Mouse (Mus musculus) adrenal gland, postnatal 25 days (tissue): Measurements from ENCODE around the gene 9130213A22Rik. TPM values are rescaled to one million over a fixed set of nuclear protein-coding genes. Genes with fewer than 3 reads are reported as not detected.

Experiments used
- DNase-seq: peaks from one replicate; pipeline ENCODE4 v3.0.0; 2021; ENCODE audit warnings: mixed read lengths
- total RNA-seq: library from RNA; stranded (reverse); gene quantifications from 2 replicates; pipeline ENCODE4 v1.2.3, GENCODE M21; 2021

Gene 9130213A22Rik
- total RNA-seq, 1 experiment from 2014 or later, result 1.6 TPM

DNA sequence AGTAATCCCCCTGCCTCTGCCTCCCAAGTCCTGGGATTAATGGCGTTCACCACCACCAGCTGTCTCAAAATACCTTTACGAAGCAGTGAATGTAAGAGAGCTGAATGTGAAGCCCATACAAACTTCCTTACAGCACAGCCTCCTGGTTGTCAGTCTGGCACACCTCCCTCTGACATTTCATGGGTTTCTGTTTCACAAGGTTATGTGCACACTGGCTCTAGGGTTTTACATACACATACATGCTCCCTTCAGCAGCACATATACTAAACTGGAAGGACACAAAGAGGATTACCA is 47.7 kb downstream of the 9130213A22Rik start:
- no peak for DNase-seq

GRCm38 (mm10) chr11:69073951-69074775 is 48.2 kb downstream of the 9130213A22Rik start:
- DNase-seq, result no peak

DNA sequence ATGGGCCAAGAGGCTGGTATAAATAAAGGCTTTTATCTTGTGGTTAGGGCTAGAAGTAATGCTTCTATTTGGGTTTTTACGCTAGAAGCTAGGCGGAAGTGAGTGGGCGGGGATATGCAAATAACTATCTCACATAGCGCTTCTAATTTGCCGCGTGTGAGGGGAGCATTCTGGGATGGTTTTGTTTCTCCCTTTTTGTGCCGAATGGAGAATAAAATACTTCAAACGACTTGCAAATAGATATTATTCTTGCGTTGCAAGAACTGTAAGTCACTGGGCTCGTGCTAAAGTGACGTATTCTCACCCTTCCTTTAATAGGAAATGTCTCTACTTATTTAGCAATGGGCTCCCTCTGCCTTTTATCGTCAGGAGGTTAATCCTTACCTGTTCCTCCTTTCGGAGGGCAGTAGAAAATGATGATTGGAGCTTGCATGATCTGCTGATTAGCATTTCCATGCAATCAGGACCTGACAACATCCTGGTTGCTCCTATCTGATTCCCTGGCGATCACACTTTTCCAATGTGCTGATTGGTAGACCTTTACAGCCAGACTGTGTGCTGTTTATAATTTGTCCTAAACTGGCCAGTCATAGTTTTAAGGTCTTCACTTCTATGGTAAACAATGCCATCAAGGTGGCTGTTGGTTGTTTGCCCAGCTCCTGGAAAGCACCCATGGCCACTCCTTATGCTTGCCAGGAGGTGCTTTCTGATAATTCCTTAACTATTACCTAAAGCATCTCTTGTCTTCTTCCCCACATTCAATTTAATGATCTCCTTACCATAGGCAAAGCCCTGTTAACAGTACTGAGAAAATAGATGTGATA is 49.1 kb downstream of the 9130213A22Rik start:
- peak; percentile 64 for DNase-seq

DNA sequence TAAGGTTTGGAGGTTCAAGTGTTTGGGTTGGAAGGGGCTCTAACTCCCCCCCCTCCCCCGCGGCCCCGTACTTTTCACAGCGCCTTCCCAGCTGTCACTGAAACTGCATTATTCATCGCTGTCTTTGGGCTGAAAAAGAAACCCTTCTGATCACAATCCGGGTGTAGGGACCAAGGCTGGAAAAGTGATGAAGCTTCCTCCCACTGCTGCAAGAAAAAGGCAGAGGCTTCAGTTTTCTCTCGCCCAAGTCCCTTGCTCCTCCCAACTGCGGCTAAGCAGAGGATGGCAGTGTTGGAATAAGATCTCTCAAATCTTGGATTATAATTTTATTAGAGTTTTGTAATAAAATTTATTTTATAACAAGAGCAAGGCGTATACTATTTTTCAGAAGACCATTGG is 49.7 kb downstream of the 9130213A22Rik start:
- no peak for DNase-seq

- DNase-seq, result no peak
Observed at GRCm38 (mm10) chr11:69072234-69072633, 50.2 kb downstream of the 9130213A22Rik start.

GRCm38 (mm10) chr11:69071262-69071661 is 51.1 kb downstream of the 9130213A22Rik start:
- no peak for DNase-seq

GRCm38 (mm10) chr11:69070590-69071222 is 51.7 kb downstream of the 9130213A22Rik start, which contains the start of gene Tmem107:
Gene Tmem107 (plus strand): TSS chr11:69070806.
- peak; percentile 92 for DNase-seq

DNA sequence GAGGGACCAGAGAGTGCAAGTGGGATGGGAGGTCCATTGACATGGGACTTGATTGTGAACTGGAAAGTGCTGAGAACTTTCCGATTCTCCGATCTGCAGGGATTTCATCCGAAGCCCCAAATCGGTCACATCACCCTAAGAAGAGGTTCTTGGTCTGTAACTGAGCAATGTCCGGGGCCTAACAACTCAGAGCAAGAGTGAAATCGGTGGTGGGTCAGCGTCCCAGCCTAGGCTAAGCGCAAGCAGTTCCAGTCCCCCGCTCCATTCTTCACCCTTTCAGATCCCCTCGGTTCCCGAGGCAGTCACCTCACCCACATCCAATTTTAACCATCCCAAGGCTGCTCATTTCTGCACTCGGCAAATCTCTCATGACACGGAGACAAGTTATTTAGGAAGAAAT is 52.3 kb downstream of the 9130213A22Rik start:
- no peak for DNase-seq

Other genes with a start within 250 kb of the 9130213A22Rik start
- gene Rnf222, start 234.0 kb downstream of the 9130213A22Rik start, total RNA-seq, result 0.15 TPM in 1 of 2 replicates, not detected in the other
- 1,094 and 1,140 TPM in 2 replicates for gene Rpl26, start 221.0 kb downstream of the 9130213A22Rik start, total RNA-seq
- 0.70 TPM in 1 of 2 replicates, not detected in the other for gene Odf4, start 195.5 kb downstream of the 9130213A22Rik start, total RNA-seq
- gene Arhgef15, start 165.1 kb downstream of the 9130213A22Rik start, total RNA-seq, result 18.7 and 23.4 TPM in 2 replicates
- 32.0 and 35.4 TPM in 2 replicates for gene Slc25a35, start 154.5 kb downstream of the 9130213A22Rik start, total RNA-seq
- 20.7 and 22.4 TPM in 2 replicates for gene Rangrf, start 147.4 kb downstream of the 9130213A22Rik start, total RNA-seq
- 39.7 and 40.1 TPM in 2 replicates for gene Pfas, start 114.1 kb downstream of the 9130213A22Rik start, total RNA-seq
- 32.9 and 33.9 TPM in 2 replicates for gene Ctc1, start 106.7 kb downstream of the 9130213A22Rik start, total RNA-seq
- gene Aurkb, start 76.9 kb downstream of the 9130213A22Rik start, total RNA-seq, result 9.7 and 11.8 TPM in 2 replicates
- gene Borcs6, start 62.9 kb downstream of the 9130213A22Rik start, total RNA-seq, result 23.1 and 32.0 TPM in 2 replicates
- gene Tmem107, start 51.8 kb downstream of the 9130213A22Rik start, total RNA-seq, result 18.3 and 21.8 TPM in 2 replicates
- gene Vamp2, start 34.1 kb downstream of the 9130213A22Rik start, total RNA-seq, result 143 and 163 TPM in 2 replicates
- gene Per1, start 27.4 kb downstream of the 9130213A22Rik start, total RNA-seq, result 66.5 and 84.7 TPM in 2 replicates
- gene Hes7, start 2.2 kb downstream of the 9130213A22Rik start, total RNA-seq, result not detected in 2 replicates
- gene Aloxe3, start 3.3 kb upstream of the 9130213A22Rik start, total RNA-seq, result 0.64 and 2.8 TPM in 2 replicates
- gene Alox12b, start 34.4 kb upstream of the 9130213A22Rik start, total RNA-seq, result not detected in 2 replicates
- gene Alox8, start 75.3 kb upstream of the 9130213A22Rik start, total RNA-seq, result not detected in 2 replicates
- gene Gucy2e, start 114.4 kb upstream of the 9130213A22Rik start, total RNA-seq, result not detected in 2 replicates
- 10.3 and 13.3 TPM in 2 replicates for gene Cntrob, start 201.2 kb upstream of the 9130213A22Rik start, total RNA-seq
- 80.8 and 86.2 TPM in 2 replicates for gene Trappc1, start 201.4 kb upstream of the 9130213A22Rik start, total RNA-seq
- gene Kcnab3, start 203.7 kb upstream of the 9130213A22Rik start, total RNA-seq, result 7.3 and 9.7 TPM in 2 replicates
- 6.8 and 7.7 TPM in 2 replicates for gene Rnf227, start 217.9 kb upstream of the 9130213A22Rik start, total RNA-seq
- gene Chd3, start 246.8 kb upstream of the 9130213A22Rik start, total RNA-seq, result 105 and 111 TPM in 2 replicates